Mouse (Mus musculus) layer of hippocampus, postnatal 14 days (tissue): ENCODE measurements around the gene Rnf217. TPM values are rescaled to one million over a fixed set of nuclear protein-coding genes. Genes with fewer than 3 reads are reported as not detected.

Experiments
- DNase-seq, 2 experiments: peaks; one replicate each; pipeline ENCODE4 v3.0.0; 2021 to 2022; ENCODE audit warnings: low spot score in 2 of 2, mixed read lengths in 1 of 2
- long read RNA-seq, 2 experiments: library from polyadenylated mRNA; stranded (forward); transcript quantifications; one replicate each; pipeline ENCODE4 v2.0.0; 2021
- total RNA-seq, 2 experiments: library from RNA; stranded (reverse); gene quantifications; 2 replicates each; pipeline ENCODE4 v1.2.3; 2021

The Rnf217 gene
- total RNA-seq, result 1 to 10 TPM; 5.6 to 7.2 TPM
- long read RNA-seq, experiment 1, full-length matches to known transcripts, result 12 of 14 reads
- long read RNA-seq, experiment 1, partial matches to known transcripts, result 0 of 14 reads
- long read RNA-seq, experiment 1, other reads (novel, unspliced or antisense), result 2 of 14 reads
- long read RNA-seq, experiment 2, full-length matches to known transcripts, result 8 of 8 reads
- long read RNA-seq, experiment 2, partial matches to known transcripts, result 0 of 8 reads
- long read RNA-seq, experiment 2, other reads (novel, unspliced or antisense), result 0 of 8 reads

DNA sequence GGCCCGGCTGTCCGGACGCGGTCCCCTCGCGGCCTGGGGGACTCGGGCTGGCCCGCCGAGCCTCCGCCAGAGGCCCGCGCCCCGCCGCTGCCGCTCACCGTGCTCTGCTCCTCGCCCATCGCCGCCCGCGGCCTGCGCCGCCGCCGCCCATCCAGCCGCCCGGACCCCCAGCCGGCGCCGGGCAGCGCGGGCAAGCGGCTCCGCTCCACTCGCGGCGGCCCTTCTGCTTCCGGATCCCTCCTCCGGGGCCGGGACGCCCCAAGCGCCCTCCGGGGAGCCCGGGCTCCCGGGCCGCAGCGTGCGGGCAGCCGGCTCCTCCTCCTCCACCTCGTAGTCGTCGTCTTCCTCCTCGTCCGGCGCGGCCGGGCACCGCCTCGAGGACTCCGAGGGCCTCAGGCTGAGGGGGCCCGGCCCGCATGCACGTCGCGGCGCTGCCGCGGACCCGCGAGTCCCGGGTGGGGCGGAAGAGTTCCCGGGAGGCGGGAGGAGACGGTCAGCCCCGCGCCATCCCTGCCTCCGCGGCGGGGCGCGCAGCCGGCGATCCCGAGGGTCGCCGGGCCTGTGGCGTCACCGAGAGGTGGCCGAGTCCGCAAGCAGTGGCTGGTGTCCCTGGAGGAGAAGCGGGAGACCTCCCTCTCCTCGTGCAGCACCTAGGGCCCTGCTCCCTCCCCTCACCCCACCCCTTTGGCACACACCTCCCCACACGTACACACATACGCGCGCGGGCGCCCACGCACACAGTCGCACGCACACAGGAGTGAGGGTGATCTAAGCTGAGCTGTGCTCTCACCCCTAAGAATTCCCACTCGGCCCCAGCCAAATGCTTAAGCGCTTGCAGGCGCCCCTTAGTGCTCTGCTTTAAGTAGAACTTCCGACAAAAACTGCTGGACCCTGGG lies at the start of gene Rnf217:
Gene Rnf217 (minus strand): TSS at position 119 of the 896 bp plus-strand sequence.
- peak; percentile 65 to 67 for DNase-seq

DNA sequence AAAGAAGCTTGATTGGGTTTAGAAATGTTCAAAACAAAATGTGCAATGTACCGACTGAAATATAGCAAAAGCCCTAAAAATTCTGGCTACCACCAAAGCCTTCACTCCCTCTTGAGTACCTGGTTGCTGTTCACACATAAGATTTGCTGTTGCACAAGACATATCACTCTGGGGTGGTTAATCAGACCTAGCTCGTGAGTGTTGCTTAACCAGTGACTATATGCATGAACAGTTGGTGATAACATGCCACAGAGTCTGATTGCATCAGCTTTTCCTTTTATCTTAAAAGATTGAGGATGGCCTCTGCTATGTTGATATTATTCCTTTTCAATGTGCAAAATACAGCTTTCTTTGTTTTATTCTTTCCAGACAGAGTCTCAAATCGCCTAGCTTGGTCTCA lies 38.3 kb upstream of the Rnf217 start:
- no peak for DNase-seq

GRCm38 (mm10) chr10:31646083-31646482 lies 37.1 kb upstream of the Rnf217 start:
- DNase-seq, result no peak

- DNase-seq, result no peak
These were observed 26.1 kb upstream of the Rnf217 start for GRCm38 (mm10) chr10:31635098-31635497.

DNA sequence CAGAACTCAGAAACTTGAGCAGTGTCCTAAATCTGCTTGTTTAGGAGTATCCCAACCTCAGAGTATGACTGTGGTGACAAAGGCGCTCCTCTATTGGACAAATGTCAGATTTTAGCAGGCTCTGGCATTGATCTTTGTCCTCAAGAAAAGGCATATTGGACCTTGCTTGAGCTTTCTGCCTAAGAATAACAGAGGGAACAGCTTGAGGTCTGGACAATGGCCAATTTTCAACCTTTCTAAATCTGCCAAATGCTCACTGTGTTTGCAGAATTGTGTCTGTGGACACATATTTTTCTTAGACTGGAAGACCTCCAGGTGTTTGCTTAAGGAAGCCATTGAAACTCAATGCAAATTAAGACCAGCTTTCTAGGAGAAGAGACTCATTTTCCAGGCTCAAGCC lies 23.0 kb upstream of the Rnf217 start:
- peak in 1 of 2 experiments; percentile 16 for DNase-seq

GRCm38 (mm10) chr10:31615355-31615754 lies 6.4 kb upstream of the Rnf217 start:
- DNase-seq, result no peak

GRCm38 (mm10) chr10:31614111-31614510 lies 5.1 kb upstream of the Rnf217 start:
- peak in 1 of 2 experiments; percentile 65 for DNase-seq

DNA sequence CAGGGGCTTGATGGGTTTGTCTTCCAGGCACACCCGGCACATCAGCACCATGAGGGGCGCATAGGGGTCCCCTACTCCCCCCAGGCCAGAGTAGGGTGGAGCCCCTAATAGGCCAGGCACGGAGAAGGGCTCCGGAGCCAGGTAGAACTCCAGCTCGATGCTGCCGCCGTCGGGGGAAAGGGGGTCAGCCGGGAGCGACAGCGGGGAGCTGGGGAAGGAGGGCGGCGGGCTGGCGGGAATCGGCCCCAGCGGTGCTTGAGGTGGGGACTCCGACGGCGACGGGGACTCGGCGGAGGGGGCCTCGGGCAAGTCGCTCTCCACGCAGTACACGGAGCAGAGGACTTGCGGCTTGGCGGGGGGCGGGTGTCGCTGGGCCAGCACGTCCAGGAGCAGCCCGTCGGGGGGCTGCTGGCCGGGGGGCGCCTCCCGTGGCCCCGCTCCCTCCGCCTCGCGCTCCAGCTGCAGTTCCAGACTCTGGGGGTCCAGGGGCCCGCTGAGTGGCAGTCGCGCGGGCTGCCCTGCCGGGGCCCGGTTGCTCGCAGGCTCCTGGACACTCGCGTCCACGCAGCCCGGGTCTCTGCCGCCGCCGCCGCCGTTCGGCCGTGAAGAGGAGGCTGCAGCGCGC lies 431 bp downstream of the Rnf217 start:
- DNase-seq, result no peak

GRCm38 (mm10) chr10:31606981-31607867 lies 1.8 kb downstream of the Rnf217 start:
- no peak for DNase-seq

- no peak for DNase-seq
These were observed 5.1 kb downstream of the Rnf217 start for GRCm38 (mm10) chr10:31603855-31604254.

GRCm38 (mm10) chr10:31600116-31600515 lies 8.9 kb downstream of the Rnf217 start:
- DNase-seq, result no peak

- DNase-seq, result no peak
These were observed 11.1 kb downstream of the Rnf217 start for GRCm38 (mm10) chr10:31597886-31598285.

DNA sequence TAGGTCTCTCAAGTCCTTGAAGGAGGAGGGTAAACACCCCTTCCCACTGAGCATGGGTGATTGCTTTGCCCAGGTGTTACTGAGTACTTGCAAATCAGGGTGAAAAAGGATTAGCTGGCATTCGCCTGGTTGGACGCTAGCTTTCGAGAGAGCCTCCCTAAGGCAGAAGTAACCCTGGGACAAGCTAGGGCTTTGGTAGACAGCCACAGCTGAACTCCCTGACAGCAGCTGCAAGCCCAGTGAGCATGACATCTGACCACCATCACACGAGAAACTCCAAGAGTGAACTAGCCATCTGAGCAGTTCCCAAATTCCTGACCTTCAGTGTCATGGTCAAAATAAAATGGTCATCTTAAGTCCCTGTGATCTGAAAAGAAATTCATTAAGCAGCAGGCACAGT lies 12.2 kb downstream of the Rnf217 start:
- DNase-seq, result no peak

DNA sequence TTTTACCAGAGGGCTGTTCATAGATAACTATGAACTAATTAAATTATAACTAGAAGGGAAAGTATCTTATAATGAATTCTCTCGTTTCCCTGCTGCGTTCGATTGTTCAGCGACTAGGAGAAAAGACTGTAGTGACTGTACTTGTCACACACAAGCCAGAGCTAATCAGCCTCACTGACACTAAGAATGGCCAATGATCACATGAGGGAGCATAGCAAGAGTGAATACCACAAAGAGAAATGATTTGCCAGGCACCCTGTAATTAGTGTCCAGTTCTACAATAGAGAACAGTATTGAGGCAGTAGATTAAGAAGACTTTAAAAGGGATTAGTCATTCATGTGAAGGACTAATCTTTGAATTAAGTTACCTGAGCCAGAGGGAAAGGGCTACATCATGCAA lies 13.7 kb downstream of the Rnf217 start:
- DNase-seq, result no peak

DNA sequence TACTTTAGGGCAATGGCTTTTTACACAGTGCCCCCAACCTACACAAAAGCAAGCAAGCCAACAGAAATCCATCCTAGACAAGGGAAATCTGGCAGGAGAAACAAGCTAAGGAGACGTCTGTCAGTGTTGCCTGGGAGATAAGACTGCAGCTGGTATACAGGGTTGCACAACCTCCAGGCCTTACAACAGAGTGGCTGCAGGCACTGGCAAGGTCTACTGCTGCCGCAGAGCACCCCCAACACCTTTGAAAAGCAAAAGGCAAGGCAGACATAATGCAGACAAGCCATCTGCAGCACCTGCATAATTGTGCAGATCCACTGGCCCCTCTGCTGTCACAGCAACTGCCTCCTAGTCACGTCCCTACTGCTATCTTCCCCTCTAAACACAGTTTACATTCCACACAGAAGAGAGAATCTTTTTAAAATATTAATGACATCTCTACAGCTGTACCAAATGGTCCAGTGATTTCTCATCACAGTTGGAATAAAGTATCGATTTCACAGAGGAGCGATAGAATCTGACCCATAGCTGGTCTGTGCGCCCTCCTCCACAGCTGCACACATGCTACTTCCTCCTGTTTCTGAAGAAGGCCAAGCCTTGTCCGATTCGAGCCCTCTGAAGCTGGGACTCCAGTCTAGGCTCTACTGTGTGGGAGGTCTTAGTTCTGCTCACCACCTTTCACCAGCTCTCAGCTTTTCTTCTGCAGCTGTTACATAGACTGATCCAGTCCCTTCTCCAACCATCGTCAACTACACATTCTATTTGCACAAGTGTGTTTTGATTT lies 16.1 kb downstream of the Rnf217 start:
- no peak for DNase-seq

GRCm38 (mm10) chr10:31592095-31592740 lies 16.8 kb downstream of the Rnf217 start:
- no peak for DNase-seq

DNA sequence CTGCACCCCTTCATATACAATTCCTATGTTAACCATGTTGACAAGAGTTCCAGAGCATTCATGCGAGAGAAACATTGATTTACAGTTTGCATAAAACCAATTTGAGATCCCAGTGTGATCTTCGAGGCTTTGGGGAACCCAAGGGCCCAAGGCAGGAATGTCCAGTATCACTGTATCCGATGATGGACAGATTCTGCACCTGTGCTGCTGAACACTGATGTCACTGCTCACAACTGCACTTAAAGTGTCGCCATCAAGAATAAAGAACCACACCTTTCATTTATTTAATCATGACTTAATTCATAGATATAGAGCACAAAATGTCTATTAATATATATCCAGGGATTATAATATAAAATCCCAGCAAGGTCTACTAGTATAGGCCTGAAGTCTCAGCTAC lies 28.3 kb downstream of the Rnf217 start:
- DNase-seq, result no peak

DNA sequence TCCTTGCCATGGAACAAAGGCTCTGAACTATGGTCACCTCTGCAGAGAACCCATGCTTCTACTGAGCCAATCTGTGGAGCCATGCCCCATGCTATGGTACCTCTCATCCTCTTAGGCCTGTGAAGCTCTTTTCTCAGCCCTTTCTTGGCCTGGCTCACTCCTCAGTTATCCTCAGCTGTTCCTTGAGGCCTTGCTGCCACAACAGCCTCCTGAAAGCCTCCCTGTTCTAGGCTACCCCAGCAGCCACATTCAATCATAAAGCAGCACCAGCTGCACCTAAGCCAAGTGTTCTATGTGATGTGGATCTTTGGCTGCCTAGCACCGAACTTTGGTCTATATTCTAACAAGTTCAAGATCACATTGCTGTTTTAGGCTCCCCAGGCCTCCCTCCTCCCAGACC lies 28.9 kb downstream of the Rnf217 start:
- DNase-seq, result no peak

DNA sequence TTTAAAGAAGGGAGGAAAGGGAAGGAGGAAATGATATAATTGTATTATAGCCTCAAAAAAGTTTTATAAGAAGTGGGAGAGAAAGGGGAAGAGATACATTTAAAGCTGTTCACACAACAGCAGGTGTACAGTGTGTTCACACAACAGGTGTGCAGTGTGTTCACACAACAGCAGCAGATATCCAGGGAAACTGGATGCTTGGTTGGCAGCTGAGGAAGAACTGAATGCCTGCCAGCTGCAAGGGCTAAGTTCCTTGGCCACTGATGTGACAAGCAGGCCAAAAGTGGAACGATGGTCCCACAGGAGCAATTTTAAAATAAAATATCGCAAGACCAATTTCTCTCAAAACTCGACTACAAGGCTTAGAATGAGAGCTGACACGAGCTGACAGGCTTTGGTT lies 35.7 kb downstream of the Rnf217 start:
- no peak for DNase-seq

GRCm38 (mm10) chr10:31557311-31557710 lies 51.7 kb downstream of the Rnf217 start:
- no peak for DNase-seq
